Mouse (Mus musculus) thymus, adult 2 months (tissue): Measurements from ENCODE around the gene Nat8l. TPM values are rescaled to one million over a fixed set of nuclear protein-coding genes. Genes with fewer than 3 reads are reported as not detected.

Experiments
- DNase-seq: peaks from one replicate; pipeline ENCODE4 v3.0.0; 2021
- H3K27ac ChIP-seq: fragments of 200-500 bp; 2 replicates; pipeline ENCODE4 v1.5.1; 2012; ENCODE audit warnings: low read length, control low read depth; ENCODE audit not compliant: control insufficient read depth, insufficient read depth
- H3K27me3 ChIP-seq: fragments of 200-500 bp; 2 replicates; pipeline ENCODE4 v1.6.1; 2012; ENCODE audit warnings: mild to moderate bottlenecking, low read length, moderate library complexity, mixed read lengths; ENCODE audit not compliant: control insufficient read depth, insufficient read depth
- H3K36me3 ChIP-seq: fragments of 200-500 bp; 2 replicates; pipeline ENCODE4 v1.6.1; 2012; ENCODE audit warnings: mild to moderate bottlenecking, low read length, moderate library complexity; ENCODE audit not compliant: control insufficient read depth, insufficient read depth
- H3K4me1 ChIP-seq: fragments of 200-500 bp; replicated peaks from 2 replicates; pipeline ENCODE4 v1.6.1; 2012; ENCODE audit warnings: low read length; ENCODE audit not compliant: control insufficient read depth, insufficient read depth
- H3K4me3 ChIP-seq: fragments of 200-500 bp; 2 replicates; pipeline ENCODE4 v1.5.1; 2012; ENCODE audit warnings: mild to moderate bottlenecking, low read length, control low read depth, moderate library complexity; ENCODE audit not compliant: control insufficient read depth, insufficient read depth
- CTCF ChIP-seq: fragments of 200-500 bp; IDR thresholded peaks from 2 replicates; pipeline ENCODE4 v1.5.1; 2012; ENCODE audit warnings: mild to moderate bottlenecking, control low read depth, low read length, moderate library complexity, borderline replicate concordance; ENCODE audit not compliant: control insufficient read depth, poor library complexity, insufficient read depth; ENCODE audit errors: extremely low read depth
- POLR2A ChIP-seq: fragments of 200-500 bp; IDR thresholded peaks from 2 replicates; pipeline ENCODE4 v1.6.1; 2012; ENCODE audit warnings: mild to moderate bottlenecking, low read length, control low read depth, moderate library complexity; ENCODE audit not compliant: control insufficient read depth, poor library complexity, insufficient read depth; ENCODE audit errors: extremely low read depth
- WGBS: fragments of 180-500 bp; shearing (Covaris S2); methylation state at CpG from one replicate; pipeline ENCODE4 v1.1.7; 2018; 5-methylcytosine and 5-hydroxymethylcytosine counted together
- polyA plus RNA-seq: library from polyadenylated mRNA; depleted of rRNA; stranded (reverse); fragments of >200 nt; gene quantifications from 2 replicates; pipeline ENCODE4 v1.2.3, GENCODE M21; 2012

Nat8l gene
- polyA plus RNA-seq, 1 experiment = 8.3 TPM

- WGBS = 94% methylated on average over 4 of the region's 4 CpGs
- 0 out of 2 replicates have a peak, but pooled peaks cover 2% of the 10 kb centered on the region for H3K4me1 ChIP-seq
- DNase-seq = no peak
- no peak for TF ChIP-seq POLR2A
- no peak for TF ChIP-seq CTCF
- no peak overlapping the region for H3K27ac ChIP-seq
- H3K36me3 ChIP-seq = no peaks in the 10 kb centered on the region
- no peak overlapping the region for H3K4me3 ChIP-seq
- no peaks in the 10 kb centered on the region for H3K27me3 ChIP-seq
These were observed 36.4 kb upstream of the Nat8l start for GRCm38 (mm10) chr5:33959382-33959781.

- H3K36me3 ChIP-seq = no peaks in the 10 kb centered on the region
- H3K27me3 ChIP-seq = no peaks in the 10 kb centered on the region; the same call in 1 of the 2 replicates
- no peak overlapping the region for H3K27ac ChIP-seq
- H3K4me3 ChIP-seq = no peak overlapping the region
- 81% methylated on average over 2 of the region's 2 CpGs for WGBS
- TF ChIP-seq POLR2A (no peak), CTCF (no peak)
- no peak for DNase-seq
- no peaks in the 10 kb centered on the region for H3K4me1 ChIP-seq
These were observed 21.0 kb upstream of the Nat8l start for GRCm38 (mm10) chr5:33974736-33975135.

- no peak overlapping the region for H3K27ac ChIP-seq
- H3K36me3 ChIP-seq = no peaks in the 10 kb centered on the region
- DNase-seq = no peak
- no peak for TF ChIP-seq CTCF
- TF ChIP-seq POLR2A = no peak
- no peaks in the 10 kb centered on the region; the same call in 1 of the 2 replicates for H3K27me3 ChIP-seq
- H3K4me1 ChIP-seq = no peaks in the 10 kb centered on the region
- 32% methylated on average over 3 of the region's 3 CpGs for WGBS
- no peak overlapping the region for H3K4me3 ChIP-seq
These were observed 19.5 kb upstream of the Nat8l start for GRCm38 (mm10) chr5:33976267-33976666.

GRCm38 (mm10) chr5:33982731-33983259 is 13.0 kb upstream of the Nat8l start:
- Histone ChIP-seq H3K27ac (no peak overlapping the region), H3K4me3 (peak overlapping the region; percentile 82), H3K4me1 (peaks cover 7% of the 10 kb centered on the region), H3K36me3 (no peaks in the 10 kb centered on the region), H3K27me3 (no peaks in the 10 kb centered on the region)
- 17% methylated on average over 26 of the region's 26 CpGs for WGBS
- TF ChIP-seq CTCF = no peak
- no peak for TF ChIP-seq POLR2A
- no peak for DNase-seq

GRCm38 (mm10) chr5:33983309-33984121 is 12.3 kb upstream of the Nat8l start, which contains the start of gene Gm1673:
Gene Gm1673, plus strand, starts transcription at chr5:33983433.
- 1% methylated on average over 88 of the region's 88 CpGs for WGBS
- Histone ChIP-seq H3K4me3 (peak within 1 kb of the TSS; percentile 82), H3K36me3 (no peaks in the 10 kb centered on the region), H3K27me3 (no peaks in the 10 kb centered on the region), H3K4me1 (peaks cover 7% of the 10 kb centered on the region), H3K27ac (no peak within 1 kb of the TSS)
- no peak for TF ChIP-seq CTCF
- no peak for TF ChIP-seq POLR2A
- peak; percentile 88 for DNase-seq

GRCm38 (mm10) chr5:33994671-33995625 is 836 bp upstream of the Nat8l start:
- Histone ChIP-seq H3K27me3 (peaks cover 20% of the 10 kb centered on the region), H3K4me1 (peaks cover 18% of the 10 kb centered on the region), H3K36me3 (no peaks in the 10 kb centered on the region), H3K27ac (no peak overlapping the region), H3K4me3 (peak overlapping the region; percentile 69; the same call in 1 of the 2 replicates)
- TF ChIP-seq POLR2A (no peak), CTCF (0 out of 2 replicates have a peak, but pooled peaks have one; percentile 15)
- 60% methylated on average over 28 of the region's 28 CpGs for WGBS
- DNase-seq = peak; percentile 44
